Mouse (Mus musculus) heart, postnatal 36 days (tissue): ENCODE measurements around the gene Spib. TPM values are rescaled to one million over a fixed set of nuclear protein-coding genes. Genes with fewer than 3 reads are reported as not detected.
A peak's percentile ranks its signal among the peaks of the same experiment; 100 is the strongest.

Experiments
- DNase-seq, 2 experiments: peaks; one replicate each; pipeline ENCODE4 v3.0.0; 2021 to 2022
- intact Hi-C: fragments of 180-260 bp; cut with DNase I; formaldehyde crosslinking; loops from one replicate; pipeline ENCODE4 v1.15.1; 2025
- total RNA-seq, 2 experiments: library from RNA; stranded (reverse); gene quantifications; 2 replicates each; pipeline ENCODE4 v1.2.3; 2021

Gene Spib
- under 1 TPM; 0.31 to 0.51 TPM for total RNA-seq

GRCm38 (mm10) chr7:44531946-44532732 lies at the start of gene Spib:
Spib (minus strand) TSS chr7:44532071.
- no peak for DNase-seq
- intact Hi-C loops, result no loop called here

DNA sequence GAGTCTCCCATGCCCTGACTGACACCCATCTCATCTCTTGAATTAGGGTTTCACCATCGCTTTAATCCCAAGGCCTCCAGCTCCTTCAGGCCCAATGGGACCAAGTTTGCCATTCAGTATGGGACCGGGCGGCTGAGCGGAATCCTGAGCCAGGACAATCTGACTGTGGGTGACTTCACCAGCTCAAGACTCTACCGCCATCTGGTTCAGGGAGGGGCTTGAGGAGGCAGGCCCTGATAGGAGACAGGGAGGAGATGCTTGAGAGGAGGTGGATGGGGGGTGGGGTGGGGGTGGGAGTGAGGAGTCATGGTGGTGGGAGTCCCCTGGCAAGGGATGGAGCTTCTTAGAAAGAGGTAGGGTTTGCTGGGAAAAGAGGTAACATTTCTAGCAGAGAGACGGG lies 49.8 kb upstream of the Spib start:
- no peak for DNase-seq

GRCm38 (mm10) chr7:44576333-44576844 lies 44.5 kb upstream of the Spib start:
- no peak for DNase-seq
- intact Hi-C loops, result no loop called here

More for the DNA sequence above, 49.8 kb upstream of the Spib start:
- intact Hi-C loops, result no loop called here

DNA sequence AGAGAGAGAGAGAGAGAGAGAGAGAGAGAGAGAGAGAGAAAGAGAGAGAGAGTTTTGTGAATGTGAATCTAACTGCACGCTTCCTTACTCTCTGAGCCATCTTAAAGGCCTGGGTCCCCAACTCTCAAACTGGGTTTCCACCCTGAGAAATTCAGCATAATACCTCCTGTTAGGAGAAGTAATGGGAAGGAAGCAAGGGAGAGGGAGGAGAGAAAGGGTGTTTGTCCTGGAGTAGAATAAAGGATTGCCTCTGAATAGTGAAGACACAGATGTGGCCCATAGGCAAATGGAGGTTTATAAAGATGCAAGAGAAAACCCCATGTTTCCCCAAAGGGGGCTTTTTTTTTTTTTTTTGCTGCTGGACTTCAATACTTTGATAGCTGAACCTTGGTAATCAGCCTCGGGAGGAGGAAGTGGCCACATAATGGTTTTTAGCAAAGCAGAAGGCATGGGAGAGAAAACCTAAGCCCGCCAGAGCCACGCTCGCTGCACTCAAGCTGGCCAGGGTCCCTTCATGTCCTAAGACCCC lies 41.1 kb upstream of the Spib start:
- intact Hi-C loops, result no loop called here
- no peak for DNase-seq

- intact Hi-C loops, result no loop called here
- DNase-seq, result no peak
These were observed 40.4 kb upstream of the Spib start, which contains the start of gene Napsa for GRCm38 (mm10) chr7:44572213-44572701. Napsa (plus strand) TSS chr7:44572380.

GRCm38 (mm10) chr7:44571811-44572210 lies 39.9 kb upstream of the Spib start:
- intact Hi-C loops, result no loop called here
- DNase-seq, result no peak

DNA sequence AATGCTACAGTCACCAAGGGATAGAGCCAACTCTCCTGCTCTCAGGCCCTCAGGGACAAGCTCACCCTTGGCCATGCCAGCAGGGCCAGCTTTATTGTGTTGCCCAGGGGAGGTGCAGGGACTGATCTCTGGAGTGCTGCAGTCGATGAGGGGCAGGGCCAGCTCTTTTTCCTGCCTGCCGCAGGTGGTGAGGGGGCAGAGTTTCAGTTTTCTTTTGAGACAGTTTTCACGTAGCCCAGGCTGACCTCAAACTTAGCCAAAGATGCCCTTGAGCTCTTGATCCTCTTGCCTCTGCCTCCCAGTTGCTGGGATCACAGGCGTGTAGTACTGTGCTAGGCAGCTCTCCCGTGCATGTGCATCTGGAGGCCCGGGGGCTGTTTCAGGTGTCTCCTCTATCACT lies 39.1 kb upstream of the Spib start:
- intact Hi-C loops, result no loop called here
- no peak for DNase-seq

GRCm38 (mm10) chr7:44568803-44569202 lies 36.9 kb upstream of the Spib start:
- intact Hi-C loops, result loop anchor here (10.0 kb wide), 1 partner anchor 136 kb away; the partner anchor contains the start of gene Izumo2

GRCm38 (mm10) chr7:44565414-44565813 lies 33.5 kb upstream of the Spib start:
- DNase-seq, result no peak
- intact Hi-C loops, result loop anchor here (10.0 kb wide), 1 partner anchor 139 kb away; the partner anchor contains the start of gene Izumo2

More at GRCm38 (mm10) chr7:44568803-44569202, 36.9 kb upstream of the Spib start:
- no peak for DNase-seq

- intact Hi-C loops, result loop anchor here (10.0 kb wide), 1 partner anchor 140 kb away; the partner anchor contains the start of gene Izumo2
- no peak for DNase-seq
These were observed 32.6 kb upstream of the Spib start for GRCm38 (mm10) chr7:44564486-44564885.

DNA sequence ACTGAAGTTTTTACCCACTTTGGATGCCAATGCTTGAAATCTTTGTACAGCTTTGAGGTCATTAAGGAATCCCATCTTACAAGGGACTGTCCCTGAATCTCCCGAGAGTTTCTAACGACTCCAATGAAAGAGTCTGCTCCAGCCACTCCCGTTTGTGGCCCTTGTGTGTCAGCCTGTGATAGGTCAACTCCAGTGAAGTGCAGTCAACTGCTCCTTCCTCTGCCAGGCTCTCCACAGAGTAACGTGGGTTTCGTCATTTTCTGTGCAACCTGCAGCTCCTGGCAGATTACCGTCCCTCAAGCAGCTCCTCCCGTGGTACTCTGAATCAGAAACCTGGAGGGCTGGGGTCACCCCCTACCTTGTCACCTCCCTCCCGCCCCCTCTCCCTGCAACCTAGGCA lies 31.4 kb upstream of the Spib start:
- intact Hi-C loops, result loop anchor here (10.0 kb wide), 1 partner anchor 142 kb away; the partner anchor contains the start of gene Izumo2
- DNase-seq, result no peak

DNA sequence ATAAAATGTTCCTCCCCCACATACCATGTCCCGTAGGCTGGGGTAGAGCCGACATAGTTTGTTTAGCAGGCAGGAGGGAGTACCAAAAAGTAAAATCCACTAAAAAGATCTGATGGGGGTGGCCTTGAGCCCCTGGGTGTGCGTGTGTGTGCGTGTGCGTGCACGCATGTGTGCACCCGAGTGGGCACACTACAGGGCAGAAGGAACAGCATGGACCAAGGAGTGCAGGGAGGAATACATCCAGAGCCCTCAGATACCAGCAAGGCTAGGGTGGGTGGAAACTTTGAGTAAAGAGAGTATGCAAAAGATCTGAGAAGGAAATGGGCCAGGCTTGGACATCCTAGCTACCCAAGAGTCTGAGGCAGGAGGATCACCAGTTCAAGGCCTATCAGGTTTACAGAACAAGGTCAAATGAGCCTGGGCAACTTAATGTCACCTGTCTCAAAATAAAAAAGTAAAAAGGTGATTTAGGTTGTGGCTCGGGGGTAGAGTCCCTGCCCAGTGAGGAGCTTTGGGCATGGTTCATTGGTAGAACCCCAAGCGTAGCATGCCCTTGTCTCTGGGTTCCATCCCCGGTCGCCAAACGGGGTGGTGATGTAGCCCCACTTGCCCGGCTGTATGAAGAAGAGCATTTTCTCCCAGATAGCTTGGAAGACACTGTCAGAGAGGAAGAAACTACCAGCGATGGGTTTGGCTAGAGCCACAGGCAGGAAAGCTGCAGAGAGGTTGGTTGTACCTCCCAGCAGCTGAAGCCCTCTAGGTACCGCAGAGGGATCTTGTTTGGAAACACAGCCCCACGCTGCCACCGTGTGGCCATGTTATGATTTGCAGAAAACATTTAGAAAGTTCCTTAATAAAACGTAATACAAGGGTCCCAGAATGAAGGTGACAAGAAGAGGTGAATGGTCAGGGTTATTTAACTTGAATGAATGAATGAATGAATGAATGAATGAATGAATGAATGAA lies 28.8 kb upstream of the Spib start:
- DNase-seq, result peak; percentile 74 to 82
- intact Hi-C loops, result loop anchor here (1.0 to 10.0 kb wide), 3 partner anchors 39 to 144 kb away; partner anchors contain the start of gene Izumo2

DNA sequence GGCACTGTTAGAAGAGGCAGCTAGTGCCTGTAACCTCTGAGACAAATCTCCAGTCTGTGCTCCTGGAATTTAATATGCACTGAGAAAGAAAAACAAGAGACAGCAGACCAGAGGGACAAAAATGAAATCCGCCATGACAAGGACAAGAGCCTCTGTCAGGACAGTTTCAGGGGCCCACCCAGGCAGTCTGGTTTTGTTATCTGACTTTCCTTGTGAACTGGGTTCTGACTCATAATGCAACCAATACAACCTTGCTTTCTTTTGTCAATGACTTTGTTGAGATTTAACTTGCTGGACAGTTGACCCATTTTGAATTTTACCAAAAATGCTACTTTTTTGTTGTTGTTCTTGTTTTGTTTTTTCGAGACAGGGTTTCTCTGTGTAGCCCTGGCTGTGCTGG lies 25.8 kb upstream of the Spib start:
- intact Hi-C loops, result loop anchor here (5.0 kb wide), 1 partner anchor 180 kb away; no protein-coding TSS in a partner anchor
- no peak for DNase-seq

GRCm38 (mm10) chr7:44553826-44554225 lies 22.0 kb upstream of the Spib start, which contains the start of gene Nr1h2:
Nr1h2 (minus strand) TSS chr7:44553951.
- intact Hi-C loops, result loop anchor here (5.0 kb wide), 2 partner anchors 292 to 307 kb away; partner anchors contain the start of genes 1700028J19Rik, 2410002F23Rik and Gm15517
- DNase-seq, result peak; percentile 96

GRCm38 (mm10) chr7:44553196-44553764 lies 21.4 kb upstream of the Spib start:
- intact Hi-C loops, result loop anchor here (5.0 kb wide), 2 partner anchors 291 to 306 kb away; partner anchors contain the start of genes 1700028J19Rik, 2410002F23Rik and Gm15517
- peak; percentile 70 to 75 for DNase-seq

- DNase-seq, result no peak
These were observed 20.5 kb upstream of the Spib start for GRCm38 (mm10) chr7:44552141-44552908.

DNA sequence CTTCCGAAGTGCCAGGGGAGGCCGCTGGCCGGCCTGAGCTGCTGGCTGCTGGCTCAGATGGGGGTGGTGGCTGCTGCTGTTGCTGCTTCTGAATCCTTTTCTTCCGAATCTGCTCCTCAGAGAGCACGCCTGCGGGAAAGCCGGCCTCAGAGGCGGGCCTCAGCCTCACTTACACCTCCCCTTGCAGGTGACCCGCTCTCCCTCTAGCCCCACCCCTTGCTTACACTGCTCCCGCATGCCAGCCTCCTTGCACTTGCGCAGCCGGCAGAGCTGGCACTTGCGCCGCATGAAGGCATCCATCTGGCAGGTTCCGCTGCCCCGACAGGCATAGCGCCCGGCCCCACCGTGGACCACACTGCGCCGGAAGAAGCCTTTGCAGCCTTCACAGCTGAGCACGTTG lies 19.9 kb upstream of the Spib start:
- intact Hi-C loops, result loop anchor here (5.0 kb wide), 2 partner anchors 289 to 304 kb away; partner anchors contain the start of genes 1700028J19Rik, 2410002F23Rik and Gm15517
- DNase-seq, result no peak

More at GRCm38 (mm10) chr7:44552141-44552908, 20.5 kb upstream of the Spib start:
- intact Hi-C loops, result loop anchor here (5.0 kb wide), 2 partner anchors 290 to 305 kb away; partner anchors contain the start of genes 1700028J19Rik, 2410002F23Rik and Gm15517

DNA sequence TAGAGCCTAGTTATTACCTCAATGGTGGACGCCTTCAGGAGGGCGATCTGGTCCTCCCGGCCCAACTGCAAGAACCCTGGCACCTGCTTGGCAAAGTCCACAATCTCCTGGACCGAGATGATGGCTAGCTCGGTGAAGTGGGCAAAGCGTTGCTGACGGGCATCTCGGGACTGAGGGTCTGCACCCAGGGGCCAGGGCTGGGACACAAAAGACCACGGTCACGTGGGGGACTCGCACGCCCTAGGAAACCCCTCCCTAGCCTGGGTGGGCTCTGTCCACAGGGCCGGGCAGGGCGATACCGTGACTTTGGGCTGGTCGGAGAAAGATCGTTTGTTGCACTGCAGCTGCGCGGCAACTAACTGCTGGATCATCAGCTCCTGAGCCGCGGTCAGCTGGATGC lies 19.4 kb upstream of the Spib start:
- DNase-seq, result no peak
- intact Hi-C loops, result loop anchor here (5.0 kb wide), 2 partner anchors 289 to 304 kb away; partner anchors contain the start of genes 1700028J19Rik, 2410002F23Rik and Gm15517
